Mouse (Mus musculus): ENCODE measurements at regions not wholly inside any gene's neighbourhood (a gene's known extent, or its start where the extent isn't known, plus 50 kb on each side); places are given as distances from the start of the nearest gene placed in this dataset.
A peak's percentile ranks its signal among the peaks of the same experiment; 100 is the strongest.

- 56% methylated on average over 18 of the region's 18 CpGs for WGBS
- Histone ChIP-seq H3K27ac (no peak overlapping the region), H3K4me3 (replicated peaks) (no peak overlapping the region), H3K27me3 (no peaks in the 10 kb centered on the region), H3K4me1 (replicated peaks) (no peaks in the 10 kb centered on the region), H3K4me2 (replicated peaks) (no peak overlapping the region), H3K36me3 (no peaks in the 10 kb centered on the region), H3K9me3 (no peaks in the 10 kb centered on the region), H3K9ac (replicated peaks) (no peak overlapping the region)
- ATAC-seq = 0 out of 2 replicates have a peak, but pooled peaks have one; percentile 34
Observed at GRCm38 (mm10) chr10:23609270-23609914, 177.7 kb downstream of the Rps12 start.

- no peak for ATAC-seq
Observed at GRCm38 (mm10) chr10:23600701-23601100, 186.4 kb downstream of the Rps12 start.

GRCm38 (mm10) chr10:23595541-23595940 is 191.5 kb downstream of the Rps12 start:
- H3K4me1 ChIP-seq (replicated peaks) = no peaks in the 10 kb centered on the region
- WGBS = 87% methylated on average over 3 of the region's 3 CpGs
- no peak for ATAC-seq

More at GRCm38 (mm10) chr10:23600701-23601100, 186.4 kb downstream of the Rps12 start:
- H3K4me2 ChIP-seq (replicated peaks) = no peak overlapping the region
- no peaks in the 10 kb centered on the region for H3K27me3 ChIP-seq
- H3K9me3 ChIP-seq = no peaks in the 10 kb centered on the region
- H3K27ac ChIP-seq = no peak overlapping the region
- no peaks in the 10 kb centered on the region for H3K4me1 ChIP-seq (replicated peaks)
- H3K4me3 ChIP-seq (replicated peaks) = no peak overlapping the region
- H3K9ac ChIP-seq (replicated peaks) = no peak overlapping the region
- 36% methylated on average over 5 of the region's 5 CpGs for WGBS
- H3K36me3 ChIP-seq = no peaks in the 10 kb centered on the region

GRCm38 (mm10) chr10:23580230-23580629 is 206.8 kb downstream of the Rps12 start:
- Histone ChIP-seq H3K9ac (replicated peaks) (no peak overlapping the region), H3K27ac (no peak overlapping the region), H3K4me1 (replicated peaks) (0 out of 2 replicates have a peak, but pooled peaks cover 4% of the 10 kb centered on the region), H3K9me3 (no peaks in the 10 kb centered on the region), H3K36me3 (no peaks in the 10 kb centered on the region), H3K4me3 (replicated peaks) (no peak overlapping the region), H3K4me2 (replicated peaks) (no peak overlapping the region), H3K27me3 (no peaks in the 10 kb centered on the region)
- WGBS = 32% methylated on average over 5 of the region's 5 CpGs
- no peak for ATAC-seq

More at GRCm38 (mm10) chr10:23595541-23595940, 191.5 kb downstream of the Rps12 start:
- no peaks in the 10 kb centered on the region for H3K9me3 ChIP-seq
- H3K9ac ChIP-seq (replicated peaks) = no peak overlapping the region
- H3K27me3 ChIP-seq = no peaks in the 10 kb centered on the region
- H3K4me3 ChIP-seq (replicated peaks) = no peak overlapping the region
- no peak overlapping the region for H3K27ac ChIP-seq
- H3K36me3 ChIP-seq = no peaks in the 10 kb centered on the region
- H3K4me2 ChIP-seq (replicated peaks) = no peak overlapping the region

- ATAC-seq = no peak
- no peak overlapping the region for H3K9ac ChIP-seq (replicated peaks)
Observed at GRCm38 (mm10) chr10:23571013-23571412, 216.1 kb downstream of the Rps12 start.

GRCm38 (mm10) chr10:23569386-23569785 is 217.7 kb downstream of the Rps12 start:
- H3K4me3 ChIP-seq (replicated peaks) = no peak overlapping the region
- no peaks in the 10 kb centered on the region for H3K27me3 ChIP-seq
- no peak for ATAC-seq
- no peak overlapping the region for H3K9ac ChIP-seq (replicated peaks)
- H3K9me3 ChIP-seq = no peaks in the 10 kb centered on the region
- no peak overlapping the region for H3K4me2 ChIP-seq (replicated peaks)
- no peaks in the 10 kb centered on the region for H3K36me3 ChIP-seq
- no peak overlapping the region for H3K27ac ChIP-seq
- H3K4me1 ChIP-seq (replicated peaks) = no peaks in the 10 kb centered on the region

More at GRCm38 (mm10) chr10:23571013-23571412, 216.1 kb downstream of the Rps12 start:
- 88% methylated on average over 4 of the region's 4 CpGs for WGBS
- Histone ChIP-seq H3K27ac (no peak overlapping the region), H3K9me3 (no peaks in the 10 kb centered on the region), H3K4me2 (replicated peaks) (no peak overlapping the region), H3K4me3 (replicated peaks) (no peak overlapping the region), H3K36me3 (no peaks in the 10 kb centered on the region), H3K4me1 (replicated peaks) (no peaks in the 10 kb centered on the region), H3K27me3 (no peaks in the 10 kb centered on the region)

- Histone ChIP-seq H3K4me1 (replicated peaks) (no peaks in the 10 kb centered on the region), H3K27me3 (no peaks in the 10 kb centered on the region), H3K36me3 (no peaks in the 10 kb centered on the region), H3K4me3 (replicated peaks) (no peak overlapping the region), H3K9ac (replicated peaks) (no peak overlapping the region), H3K9me3 (no peaks in the 10 kb centered on the region), H3K27ac (no peak overlapping the region), H3K4me2 (replicated peaks) (no peak overlapping the region)
- ATAC-seq = no peak
- WGBS = 93% methylated on average over 5 of the region's 5 CpGs
Observed at GRCm38 (mm10) chr10:23562273-23562885, 211.8 kb upstream of the Eya4 start.

GRCm38 (mm10) chr10:23559980-23560658 is 209.5 kb upstream of the Eya4 start:
- Histone ChIP-seq H3K27ac (no peak overlapping the region), H3K36me3 (no peaks in the 10 kb centered on the region), H3K4me2 (replicated peaks) (no peak overlapping the region), H3K27me3 (no peaks in the 10 kb centered on the region), H3K4me1 (replicated peaks) (no peaks in the 10 kb centered on the region), H3K9ac (replicated peaks) (no peak overlapping the region), H3K4me3 (replicated peaks) (no peak overlapping the region), H3K9me3 (no peaks in the 10 kb centered on the region)
- no peak for ATAC-seq

GRCm38 (mm10) chr10:23557828-23558227 is 207.2 kb upstream of the Eya4 start:
- Histone ChIP-seq H3K4me3 (replicated peaks) (no peak overlapping the region), H3K36me3 (no peaks in the 10 kb centered on the region), H3K27ac (no peak overlapping the region), H3K4me1 (replicated peaks) (no peaks in the 10 kb centered on the region), H3K9me3 (no peaks in the 10 kb centered on the region), H3K27me3 (no peaks in the 10 kb centered on the region), H3K4me2 (replicated peaks) (no peak overlapping the region), H3K9ac (replicated peaks) (no peak overlapping the region)
- no peak for ATAC-seq
- WGBS = 93% methylated on average over 3 of the region's 3 CpGs

GRCm38 (mm10) chr10:23549207-23549606 is 198.6 kb upstream of the Eya4 start:
- Histone ChIP-seq H3K4me2 (replicated peaks) (no peak overlapping the region), H3K27me3 (no peaks in the 10 kb centered on the region), H3K4me1 (replicated peaks) (peaks cover 6% of the 10 kb centered on the region), H3K9ac (replicated peaks) (no peak overlapping the region), H3K27ac (no peak overlapping the region), H3K4me3 (replicated peaks) (no peak overlapping the region), H3K36me3 (no peaks in the 10 kb centered on the region), H3K9me3 (no peaks in the 10 kb centered on the region)
- ATAC-seq = 0 out of 2 replicates have a peak, but pooled peaks have one; percentile 14
- WGBS = 20% methylated on average over 3 of the region's 3 CpGs

GRCm38 (mm10) chr10:23548322-23548721 is 197.7 kb upstream of the Eya4 start:
- Histone ChIP-seq H3K4me2 (replicated peaks) (no peak overlapping the region), H3K27ac (no peak overlapping the region), H3K9ac (replicated peaks) (no peak overlapping the region), H3K36me3 (no peaks in the 10 kb centered on the region), H3K4me1 (replicated peaks) (peaks cover 6% of the 10 kb centered on the region), H3K4me3 (replicated peaks) (no peak overlapping the region), H3K9me3 (no peaks in the 10 kb centered on the region), H3K27me3 (no peaks in the 10 kb centered on the region)
- no peak for ATAC-seq
- WGBS = 87% methylated on average over 6 of the region's 6 CpGs

GRCm38 (mm10) chr10:23542712-23543111 is 192.1 kb upstream of the Eya4 start:
- no peaks in the 10 kb centered on the region for H3K36me3 ChIP-seq
- H3K9me3 ChIP-seq = no peaks in the 10 kb centered on the region
- no peak overlapping the region for H3K27ac ChIP-seq
- no peak overlapping the region for H3K9ac ChIP-seq (replicated peaks)
- 83% methylated on average over 11 of the region's 11 CpGs for WGBS
- H3K4me1 ChIP-seq (replicated peaks) = no peaks in the 10 kb centered on the region
- H3K4me3 ChIP-seq (replicated peaks) = no peak overlapping the region
- ATAC-seq = no peak
- H3K4me2 ChIP-seq (replicated peaks) = no peak overlapping the region
- no peaks in the 10 kb centered on the region for H3K27me3 ChIP-seq

Data from midbrain, embryonic 13.5 days (tissue).